Mouse (Mus musculus) forebrain, postnatal 0 days (tissue): ENCODE measurements around the gene Usp8. TPM values are rescaled to one million over a fixed set of nuclear protein-coding genes. Genes with fewer than 3 reads are reported as not detected.

Experiments used
- ATAC-seq: fragments of 200-750 bp; cut with Nextera tagmentation; 2 replicates; pipeline ENCODE4 v1.8.0; 2017; ENCODE audit warnings: mild to moderate bottlenecking, moderate library complexity
- DNase-seq: peaks from one replicate; pipeline ENCODE4 v3.0.0-alpha.2; 2015
- H3K27ac ChIP-seq: fragments of 300-500 bp; sonication (generic); 2 replicates; pipeline ENCODE4 v1.5.1; 2014; ENCODE audit warnings: low read depth, mild to moderate bottlenecking, antibody characterized with exemption, low read length, moderate library complexity, mixed read lengths
- H3K27me3 ChIP-seq: fragments of 300-500 bp; sonication (generic); 2 replicates; pipeline ENCODE4 v1.6.1; 2014; ENCODE audit warnings: mild to moderate bottlenecking, low read length, mixed read lengths; ENCODE audit not compliant: insufficient read depth
- H3K36me3 ChIP-seq: fragments of 300-500 bp; sonication (generic); 2 replicates; pipeline ENCODE4 v1.6.1; 2014; ENCODE audit warnings: mild to moderate bottlenecking, moderate library complexity; ENCODE audit not compliant: insufficient read depth
- H3K4me1 ChIP-seq: fragments of 300-500 bp; sonication (generic); 2 replicates; pipeline ENCODE4 v1.6.1; 2014; ENCODE audit warnings: antibody characterized with exemption; ENCODE audit not compliant: insufficient read depth
- H3K4me2 ChIP-seq: fragments of 300-500 bp; sonication (generic); 2 replicates; pipeline ENCODE4 v1.6.1; 2014; ENCODE audit warnings: low read depth, mild to moderate bottlenecking, moderate library complexity
- H3K4me3 ChIP-seq: fragments of 300-500 bp; sonication (generic); 2 replicates; pipeline ENCODE4 v1.5.1; 2014; ENCODE audit warnings: low read depth, low read length, mixed read lengths
- H3K9ac ChIP-seq: fragments of 300-500 bp; sonication (generic); 2 replicates; pipeline ENCODE4 v1.6.1; 2014; ENCODE audit warnings: mild to moderate bottlenecking
- H3K9me3 ChIP-seq: fragments of 300-500 bp; sonication (generic); 2 replicates; pipeline ENCODE4 v1.6.1; 2016; ENCODE audit warnings: low read length
- CTCF ChIP-seq: sonication (generic); IDR thresholded peaks from 2 replicates; pipeline ENCODE4 v1.5.1; 2016; ENCODE audit warnings: antibody characterized with exemption, control low read depth, low read depth
- WGBS: fragments of 180-500 bp; shearing (Covaris S2); extraction: QIAGEN DNeasy Blood & Tissue Kit; methylation state at CpG from one replicate; pipeline ENCODE4 v1.1.7; 2014; 5-methylcytosine and 5-hydroxymethylcytosine counted together
- polyA plus RNA-seq: library from polyadenylated mRNA; unstranded; fragments of >200 nt; fragmentation: Nextera tagmentation; extraction: Ambion mirVana; gene quantifications from 2 replicates; pipeline ENCODE4 v1.2.1, GENCODE M21; 2015
- total RNA-seq: library from RNA; depleted of rRNA; stranded (reverse); fragments of >200 nt; gene quantifications from 2 replicates; pipeline ENCODE4 v1.2.3, GENCODE M21; 2014

Gene Usp8
- total and polyA plus RNA-seq, 2 experiments from 2014 or later = 15.4 to 17.9 TPM

DNA sequence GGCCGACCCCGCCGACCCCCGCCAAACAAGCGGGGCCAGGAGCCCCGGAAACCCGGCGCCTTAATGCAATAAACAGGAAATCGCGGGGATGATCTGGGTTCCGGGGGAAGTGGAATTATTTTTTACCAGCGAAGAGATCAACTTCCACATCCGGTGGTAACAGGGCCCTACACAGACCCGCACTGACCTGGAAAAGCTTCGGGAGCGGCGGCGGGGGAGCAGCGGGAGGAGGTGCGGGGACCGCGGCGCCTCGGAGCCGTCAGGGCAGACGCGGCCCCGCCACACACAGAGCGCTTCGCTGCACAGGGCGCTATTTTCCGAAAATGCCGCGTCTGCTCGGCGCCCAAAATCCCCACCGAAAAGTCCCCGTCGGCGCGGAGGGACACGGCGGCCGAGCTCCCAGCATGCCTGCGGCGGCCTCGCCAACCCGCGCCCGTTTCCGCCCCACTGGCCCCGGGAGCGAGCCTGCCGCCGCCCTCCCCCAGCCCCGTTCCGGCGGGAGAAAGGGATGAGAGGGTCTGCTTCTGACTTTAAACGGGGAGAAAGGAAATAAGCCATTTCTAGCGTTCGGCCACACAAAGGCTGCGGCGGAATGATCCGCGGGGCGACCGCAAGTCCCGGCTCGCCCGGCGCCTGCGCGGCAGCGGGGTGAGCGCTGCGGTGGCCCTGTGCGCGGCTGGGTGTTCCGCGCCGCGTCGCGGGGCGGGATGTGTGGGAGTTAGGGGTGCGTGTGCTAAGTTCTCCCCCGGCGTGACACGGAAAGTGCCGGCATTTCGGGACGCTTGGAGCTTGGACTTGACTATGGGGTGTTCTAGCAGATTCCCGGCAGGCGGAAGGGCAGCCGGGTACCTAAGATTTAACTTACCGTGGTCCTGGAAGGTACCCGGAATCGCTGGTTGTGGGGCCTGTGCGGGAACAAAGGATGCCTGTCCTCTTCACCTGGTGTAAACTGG, 31.7 kb upstream of the Usp8 start:
- Histone ChIP-seq H3K4me1 (peaks cover 32% of the 10 kb centered on the region), H3K36me3 (no peaks in the 10 kb centered on the region), H3K4me3 (peak overlapping the region; percentile 98), H3K9ac (peak overlapping the region; percentile 100), H3K4me2 (peak overlapping the region; percentile 78), H3K27me3 (no peaks in the 10 kb centered on the region), H3K27ac (peak overlapping the region; percentile 100), H3K9me3 (no peaks in the 10 kb centered on the region)
- DNase-seq (peak; percentile 96), ATAC-seq (peak; percentile 94)
- WGBS = 3% methylated on average over 96 of the region's 99 CpGs
- no peak for TF ChIP-seq CTCF

- H3K36me3 ChIP-seq = no peaks in the 10 kb centered on the region
- 24% methylated on average over 12 of the region's 12 CpGs for WGBS
- DNase-seq = no peak
- H3K27ac ChIP-seq = peak within 1 kb of the TSS; percentile 100
- no peak for TF ChIP-seq CTCF
- ATAC-seq = no peak
- peak within 1 kb of the TSS; percentile 98 for H3K4me3 ChIP-seq
- H3K4me1 ChIP-seq = peaks cover 32% of the 10 kb centered on the region
- H3K27me3 ChIP-seq = no peaks in the 10 kb centered on the region
- peak within 1 kb of the TSS; percentile 78 for H3K4me2 ChIP-seq
- peak within 1 kb of the TSS; percentile 100 for H3K9ac ChIP-seq
- no peaks in the 10 kb centered on the region for H3K9me3 ChIP-seq
Measured at GRCm38 (mm10) chr2:126676122-126676515, 31.0 kb upstream of the Usp8 start, which contains the start of gene Gabpb1. Gene Gabpb1 (minus strand): TSS chr2:126676337.

DNA sequence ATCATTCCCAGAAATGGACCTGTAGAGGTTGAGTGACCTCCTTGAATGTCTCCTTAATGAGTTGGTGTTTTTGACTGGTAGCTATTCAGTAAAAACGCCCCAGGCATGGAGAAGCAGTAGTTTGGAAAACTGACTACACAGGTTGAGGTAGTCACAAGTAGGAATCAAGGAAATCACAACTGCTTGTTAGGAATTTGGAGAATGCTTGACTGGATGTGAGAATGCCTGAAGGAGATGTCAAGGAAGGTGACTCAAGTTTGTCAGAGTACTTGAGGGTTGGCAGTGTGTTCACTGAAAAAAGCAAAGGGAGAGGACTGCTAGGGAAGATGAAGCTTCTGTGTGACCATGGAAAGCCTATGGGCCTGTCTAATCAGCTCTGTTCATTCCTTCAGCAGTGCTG, 29.8 kb upstream of the Usp8 start:
- no peak for TF ChIP-seq CTCF
- H3K9me3 ChIP-seq = no peaks in the 10 kb centered on the region
- H3K9ac ChIP-seq = no peak overlapping the region
- ATAC-seq = no peak
- no peaks in the 10 kb centered on the region for H3K27me3 ChIP-seq
- no peaks in the 10 kb centered on the region for H3K36me3 ChIP-seq
- DNase-seq = no peak
- no peak overlapping the region for H3K4me3 ChIP-seq
- no peak overlapping the region for H3K4me2 ChIP-seq
- 93% methylated on average over 1 of the region's 1 CpGs for WGBS
- H3K27ac ChIP-seq = no peak overlapping the region
- H3K4me1 ChIP-seq = peaks cover 28% of the 10 kb centered on the region

- WGBS = 92% methylated on average over 2 of the region's 2 CpGs
- no peaks in the 10 kb centered on the region for H3K9me3 ChIP-seq
- no peaks in the 10 kb centered on the region for H3K36me3 ChIP-seq
- no peaks in the 10 kb centered on the region for H3K27me3 ChIP-seq
- no peak overlapping the region for H3K4me2 ChIP-seq
- DNase-seq (no peak), ATAC-seq (no peak)
- no peak overlapping the region for H3K4me3 ChIP-seq
- no peak overlapping the region for H3K27ac ChIP-seq
- 0 out of 2 replicates have a peak, but pooled peaks cover 3% of the 10 kb centered on the region for H3K4me1 ChIP-seq
- no peak overlapping the region for H3K9ac ChIP-seq
- TF ChIP-seq CTCF = no peak
Measured at GRCm38 (mm10) chr2:126682333-126682732, 24.8 kb upstream of the Usp8 start.

DNA sequence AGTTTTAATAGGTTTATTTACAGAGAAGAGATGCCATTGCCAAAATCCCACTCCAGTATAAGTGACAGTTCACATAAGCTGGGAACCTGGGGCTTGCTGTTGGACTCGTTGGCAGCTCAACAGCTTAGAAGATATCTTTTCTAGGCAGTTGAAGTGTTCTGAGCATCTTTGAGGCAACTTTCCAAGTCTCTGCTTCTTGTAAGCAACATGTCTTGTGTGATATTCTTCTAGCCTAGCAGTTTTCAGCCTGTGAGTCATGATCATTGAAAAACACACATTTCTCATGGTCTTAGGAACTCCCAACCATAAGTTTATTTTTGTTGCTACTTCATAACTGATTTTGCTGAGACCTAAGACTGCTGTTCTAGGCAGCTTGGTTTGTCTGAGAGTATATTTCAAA, 24.2 kb upstream of the Usp8 start:
- Histone ChIP-seq H3K4me2 (no peak overlapping the region), H3K9me3 (no peaks in the 10 kb centered on the region), H3K4me1 (no peaks in the 10 kb centered on the region), H3K27ac (no peak overlapping the region), H3K9ac (no peak overlapping the region), H3K27me3 (no peaks in the 10 kb centered on the region), H3K4me3 (no peak overlapping the region), H3K36me3 (no peaks in the 10 kb centered on the region)
- no peak for TF ChIP-seq CTCF
- no peak for ATAC-seq
- DNase-seq = no peak
- 82% methylated on average over 1 of the region's 1 CpGs for WGBS

DNA sequence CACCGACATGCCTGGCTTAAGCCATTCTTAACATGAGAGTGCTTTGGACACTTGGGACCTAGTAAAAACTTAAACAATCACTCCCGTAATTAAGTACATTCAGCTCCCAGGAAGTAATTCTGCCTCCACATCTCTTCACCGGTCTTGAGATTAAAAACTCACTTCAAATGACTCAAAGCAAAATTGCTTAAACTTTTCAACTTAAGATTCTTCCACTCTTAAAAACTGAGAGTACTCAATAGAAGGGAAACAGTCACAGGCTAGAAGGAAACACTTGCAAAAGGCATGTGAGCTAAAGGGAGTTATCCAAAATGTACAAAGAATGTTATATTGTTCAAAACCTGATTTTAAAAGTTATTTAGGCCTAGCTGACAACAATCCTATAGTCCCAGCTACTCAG, 15.8 kb upstream of the Usp8 start:
- no peaks in the 10 kb centered on the region for H3K9me3 ChIP-seq
- no peak for TF ChIP-seq CTCF
- no peak overlapping the region for H3K27ac ChIP-seq
- H3K9ac ChIP-seq = no peak overlapping the region
- DNase-seq (no peak), ATAC-seq (no peak)
- no peak overlapping the region for H3K4me2 ChIP-seq
- 80% methylated on average over 3 of the region's 3 CpGs for WGBS
- no peak overlapping the region for H3K4me3 ChIP-seq
- H3K27me3 ChIP-seq = no peaks in the 10 kb centered on the region
- no peaks in the 10 kb centered on the region for H3K4me1 ChIP-seq
- no peaks in the 10 kb centered on the region for H3K36me3 ChIP-seq

- no peak for TF ChIP-seq CTCF
- no peak for ATAC-seq
Measured at GRCm38 (mm10) chr2:126695285-126695684, 11.8 kb upstream of the Usp8 start.

More at GRCm38 (mm10) chr2:126695285-126695684, 11.8 kb upstream of the Usp8 start:
- no peak for DNase-seq
- H3K4me1 ChIP-seq = no peaks in the 10 kb centered on the region
- 86% methylated on average over 6 of the region's 6 CpGs for WGBS
- H3K4me2 ChIP-seq = no peak overlapping the region
- no peak overlapping the region for H3K4me3 ChIP-seq
- H3K36me3 ChIP-seq = no peaks in the 10 kb centered on the region
- H3K27ac ChIP-seq = no peak overlapping the region
- H3K9me3 ChIP-seq = no peaks in the 10 kb centered on the region
- no peaks in the 10 kb centered on the region for H3K27me3 ChIP-seq
- no peak overlapping the region for H3K9ac ChIP-seq
